Mouse (Mus musculus) granulocyte monocyte progenitor cell, adult 5-6 weeks (primary cell): ENCODE data around the gene Ptprm. TPM values are rescaled to one million over a fixed set of nuclear protein-coding genes. Genes with fewer than 3 reads are reported as not detected.

Experiments used
- ATAC-seq: replicated peaks from 2 replicates; pipeline ENCODE4 v1.8.0; 2016; ENCODE audit warnings: mild to moderate bottlenecking, moderate TSS enrichment, inconsistent platforms; ENCODE audit not compliant: poor library complexity, severe bottlenecking
- total RNA-seq, 2 experiments: library from RNA; stranded (forward) in 1 of 2; stranded (reverse) in 1 of 2; fragments of 200-712, 200-1000 nt in 1 of 2; fragments of >200 nt in 1 of 2; fragmentation: Nextera tagmentation in 1 of 2; gene quantifications; 2 replicates each; pipeline ENCODE4 v1.2.3; 2014 to 2017

Ptprm gene
- total RNA-seq, 2 experiments from 2014 or later, result 0.36 TPM; not detected in 1

- ATAC-seq, result no peak
Observed at GRCm38 (mm10) chr17:66637951-66638722, 716.1 kb downstream of the Ptprm start.

DNA sequence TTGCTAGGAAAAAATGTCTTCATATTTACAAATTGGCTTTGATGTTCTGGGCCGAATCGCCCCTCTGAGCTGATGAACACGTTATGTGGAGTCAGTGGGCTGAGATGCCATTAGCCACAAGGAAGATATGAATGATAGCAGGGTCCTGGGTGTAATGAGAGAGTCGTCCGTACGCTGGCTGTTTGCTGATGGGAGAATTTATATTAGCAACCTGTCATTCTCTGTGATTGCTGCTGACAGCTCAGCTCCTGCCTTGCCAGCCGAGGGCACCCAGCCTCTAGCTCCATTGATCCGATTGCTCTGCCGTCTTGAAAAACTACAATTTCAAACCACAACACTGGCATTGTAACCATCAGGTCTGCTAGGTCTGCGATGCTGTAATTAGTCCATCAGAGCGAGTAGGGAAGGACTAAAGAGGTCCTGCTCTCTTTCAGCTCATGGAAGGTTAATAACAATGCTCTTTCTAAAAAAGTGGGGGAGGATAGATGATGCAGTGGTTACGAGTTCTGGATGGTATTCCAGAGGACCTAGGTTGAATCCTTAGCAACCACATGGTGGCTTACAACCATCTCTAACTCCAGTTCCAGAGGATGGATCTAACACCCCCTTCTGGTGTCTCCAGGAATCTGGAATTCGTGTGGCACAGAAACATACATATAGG is 734.1 kb downstream of the Ptprm start:
- no peak for ATAC-seq

DNA sequence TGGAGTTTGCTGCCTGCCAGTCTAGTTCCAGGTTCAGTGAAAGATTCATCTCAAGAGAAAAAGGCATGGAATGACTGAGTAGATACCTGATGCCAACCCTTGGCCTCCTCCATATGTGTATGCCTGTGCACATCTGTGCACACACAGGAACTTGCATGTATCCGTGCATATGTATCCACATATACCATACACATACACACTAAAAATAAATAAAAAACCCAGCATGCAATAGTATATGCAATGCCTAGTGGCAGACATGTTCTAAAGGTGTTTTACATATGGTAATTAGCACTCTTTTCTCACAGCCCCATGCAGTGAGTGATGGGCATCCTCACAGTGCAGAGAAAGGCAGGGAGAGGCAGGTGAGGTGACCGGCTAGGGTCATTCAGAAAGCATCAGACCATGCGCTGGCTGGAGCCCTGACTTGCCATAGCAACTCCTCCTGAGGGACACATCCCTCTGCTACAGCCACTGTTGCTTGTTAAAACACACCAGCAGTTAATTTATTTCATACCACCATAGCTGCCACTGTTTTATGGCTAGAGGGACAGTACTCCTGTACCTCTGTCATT is 734.9 kb downstream of the Ptprm start:
- no peak for ATAC-seq
